Mouse (Mus musculus): ENCODE measurements around the gene Luc7l2.

- TF ChIP-seq POLR2A (IDR thresholded peaks at IDR 0.05; ENCODE audit: extremely low read depth, insufficient read depth, low read length) (peak; percentile 91), CTCF (IDR thresholded peaks at IDR 0.05; ENCODE audit: extremely low read depth, insufficient read depth, low read length) (no peak)
These were observed 17.4 kb upstream of the Luc7l2 start, which contains the start of gene Fmc1 for GRCm38 (mm10) chr6:38533428-38534405.
